Comparison of ENCODE assay signal across 8 mouse cellular contexts in the genomic region with DNA sequence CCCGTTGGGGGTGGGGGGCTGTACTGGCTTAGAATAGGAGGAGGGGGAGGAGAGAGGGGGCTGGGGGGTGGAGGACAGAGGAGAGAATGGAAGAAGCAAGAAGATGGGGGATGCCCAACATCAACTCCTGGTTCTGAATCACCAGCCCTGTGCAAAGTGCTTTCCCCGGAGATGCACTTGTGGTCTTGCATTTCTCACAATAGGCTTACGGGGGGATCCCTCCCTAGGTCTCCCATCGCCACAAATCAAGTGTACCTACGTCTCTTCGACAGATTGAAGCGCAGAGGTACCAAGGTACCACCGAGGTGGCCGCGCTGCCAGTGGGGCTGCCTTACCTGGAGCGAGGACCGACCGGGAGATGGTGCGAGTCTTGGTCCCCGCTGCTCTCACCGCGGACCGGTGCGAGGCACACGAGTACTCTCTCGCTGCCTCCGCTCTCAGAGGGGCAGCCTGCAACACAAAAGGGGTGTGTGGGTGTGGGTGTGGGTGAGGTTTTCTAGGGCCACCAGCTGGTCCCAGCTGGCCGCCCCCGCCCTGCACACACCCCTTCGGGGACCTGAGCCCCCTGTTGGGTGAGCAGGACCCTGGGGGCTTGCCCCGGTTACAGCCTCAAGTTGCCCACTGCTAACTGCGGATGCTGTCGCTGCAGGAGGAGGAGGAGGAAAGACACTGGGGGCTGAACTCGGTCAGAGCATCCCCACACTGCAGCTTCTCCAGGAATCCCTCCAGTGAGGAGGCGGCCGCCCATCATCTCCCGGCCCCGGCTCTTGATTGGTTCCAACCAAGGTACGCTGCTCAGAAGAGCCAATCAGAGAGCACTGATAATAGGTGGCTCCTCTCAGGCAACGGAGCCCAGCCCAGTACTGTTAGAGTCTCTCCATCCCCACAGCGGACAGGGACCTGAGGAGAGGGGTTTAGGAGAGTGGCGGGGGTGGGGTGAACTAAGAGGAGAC. TPM values are rescaled to one million over a fixed set of nuclear protein-coding genes. Genes with fewer than 3 reads are reported as not detected.
DNase-seq lines count a peak whose midpoint lies in the region; ATAC-seq lines count a peak whose summit lies in the region.

A gene (minus strand): TSS at position 742 of the 953 bp plus-strand sequence.

- DNase-seq in CD4-positive helper T cell, adult 2 months (ENCODE audit: low read depth, low spot score): peak; percentile 21
- DNase-seq in adrenal gland, adult 2 months: peak; percentile 36
- peak; percentile 84 for DNase-seq in embryonic facial prominence, embryonic 10.5 days (ENCODE audit: low spot score)
- peak; percentile 86 to 94 for DNase-seq in layer of hippocampus, postnatal 14 days (ENCODE audit: low spot score in 2 of 2)
- DNase-seq in lung, postnatal 10 days: peak; percentile 34
- peak; percentile 93 for DNase-seq in retina, embryonic 14.5 days (ENCODE audit: low spot score)
- DNase-seq in adipocyte (ENCODE audit: low spot score): no peak

- H3K27ac ChIP-seq in embryonic facial prominence, embryonic 10.5 days (replicated peaks): peak within 1 kb of the TSS; percentile 49
- no peak within 1 kb of the TSS for H3K27ac ChIP-seq in heart, embryonic 13.5 days (replicated peaks)

- peaks cover 40% of the 10 kb centered on the region for H3K27me3 ChIP-seq in embryonic facial prominence, embryonic 10.5 days (replicated peaks; ENCODE audit: low read depth, poor library complexity, severe bottlenecking)
- peaks cover 32% of the 10 kb centered on the region for H3K27me3 ChIP-seq in heart, embryonic 13.5 days (replicated peaks)

- H3K4me3 ChIP-seq in embryonic facial prominence, embryonic 10.5 days: peak within 1 kb of the TSS; percentile 72
- H3K4me3 ChIP-seq in heart, embryonic 13.5 days: peak within 1 kb of the TSS; percentile 59

- H3K36me3 ChIP-seq in embryonic facial prominence, embryonic 10.5 days (replicated peaks): no peaks in the 10 kb centered on the region
- no peaks in the 10 kb centered on the region for H3K36me3 ChIP-seq in heart, embryonic 13.5 days

- peak within 1 kb of the TSS; percentile 48 for H3K9ac ChIP-seq in heart, embryonic 13.5 days

- H3K4me1 ChIP-seq in embryonic facial prominence, embryonic 10.5 days: peaks cover 17% of the 10 kb centered on the region
- peaks cover 7% of the 10 kb centered on the region; the same call in 1 of the 2 replicates for H3K4me1 ChIP-seq in heart, embryonic 13.5 days

- WGBS in embryonic facial prominence, embryonic 10.5 days: under 1% methylated on average over 37 of the region's 37 CpGs
- 2% methylated on average over 37 of the region's 37 CpGs for WGBS in heart, embryonic 13.5 days

- peak within 1 kb of the TSS; percentile 94 for H3K4me2 ChIP-seq in heart, embryonic 13.5 days

- peak; percentile 70 for ATAC-seq in heart, embryonic 13.5 days (ENCODE audit: extremely low read depth, insufficient number of reproducible peaks, low FRiP score, low TSS enrichment)

- H3K9me3 ChIP-seq in embryonic facial prominence, embryonic 10.5 days: no peaks in the 10 kb centered on the region
- no peaks in the 10 kb centered on the region for H3K9me3 ChIP-seq in heart, embryonic 13.5 days

RNA-seq across cellular contexts. Expression of the gene that starts here (rescaled TPM):
- total RNA-seq in adrenal gland, adult 2 months (2021): 10 to 100 TPM in 1 of 2 experiments, 1 to 10 TPM in 1; 8.6 to 13.2 TPM
- 2.7 and 3.4 TPM in 2 replicates for polyA plus RNA-seq in adrenal gland, adult 2 months (2012; rRNA removed)
- 2.6 and 3.3 TPM in 2 replicates for polyA plus RNA-seq in embryonic facial prominence, embryonic 10.5 days (2016; fragmentation: Nextera tagmentation; extraction: Ambion mirVana)
- 0.72 and 0.82 TPM in 2 replicates for polyA plus RNA-seq in heart, embryonic 13.5 days (2015; fragmentation: Nextera tagmentation; extraction: Ambion mirVana)
- total RNA-seq in layer of hippocampus, postnatal 14 days (2021): 100 to 1,000 TPM; 865 to 924 TPM

Comparison
In these comparisons a context has a peak if more than half of its experiments do, and no peak if none do; other contexts are left out.
1. RNA of the gene that starts here (total RNA-seq): 865 to 924 TPM in layer of hippocampus, postnatal 14 days; 8.6 to 13.2 TPM in adrenal gland, adult 2 months; every median in the first group is over 10 times any median in the second.
2. Peak in ATAC-seq, H3K4me3 ChIP-seq, H3K9ac ChIP-seq and H3K4me2 ChIP-seq in heart, embryonic 13.5 days; RNA of the gene not detected or under 1 TPM.